15 mouse cellular contexts compared by ENCODE assay signal in the genomic region with DNA sequence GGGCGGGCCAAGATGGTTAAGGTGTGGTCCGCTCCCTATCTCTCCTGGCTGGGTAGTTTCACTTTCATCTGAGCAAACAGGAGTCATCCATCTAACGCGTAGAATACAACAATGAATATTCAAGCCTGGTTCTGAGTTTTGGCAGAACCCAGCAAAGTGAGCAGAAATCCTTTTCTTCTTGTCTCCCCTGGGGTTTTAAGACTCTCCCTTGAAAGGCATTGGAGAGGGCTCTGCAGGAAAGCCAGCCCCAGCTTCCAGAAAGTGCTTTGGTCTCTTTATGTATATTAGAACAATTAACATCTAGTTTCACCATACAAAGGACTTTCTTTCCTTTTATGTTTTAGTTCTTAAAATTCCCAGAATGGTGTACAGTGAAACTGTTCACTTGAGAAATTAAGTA.
"Had no signal": no experiment of that assay in that cellular context is flagged by ENCODE, and none has a peak within 500 bp of the region (broad histone marks: within the 10 kb centered on the region; RNA-seq: fewer than 3 reads in every experiment).

No protein-coding gene starts in this region.

- H3K4me3 ChIP-seq: kidney, embryonic 15.5 days; left cerebral cortex, adult 2 months; midbrain, embryonic 12.5 days; stomach, embryonic 15.5 days had no signal

- H3K27ac ChIP-seq: kidney, embryonic 15.5 days; left cerebral cortex, adult 2 months; liver, embryonic 14.5 days; macrophage; midbrain, embryonic 12.5 days had no signal

- H3K4me2 ChIP-seq: kidney, embryonic 15.5 days; lung, embryonic 14.5 days; midbrain, embryonic 12.5 days; stomach, embryonic 15.5 days had no signal

- H3K9me3 ChIP-seq: kidney, embryonic 15.5 days; midbrain, embryonic 12.5 days; stomach, embryonic 15.5 days had no signal

- DNase-seq: kidney, adult 8-10 months; kidney, postnatal 10 days; kidney, postnatal 36 days; layer of hippocampus, postnatal 36 days; liver, postnatal 0 days; lung, embryonic 14.5 days; thymus, adult 18-20 months; thymus, postnatal 36 days had no signal

- H3K27me3 ChIP-seq: kidney, embryonic 15.5 days; midbrain, embryonic 12.5 days; stomach, embryonic 15.5 days had no signal

- H3K36me3 ChIP-seq: kidney, embryonic 15.5 days; midbrain, embryonic 12.5 days; stomach, embryonic 15.5 days had no signal

- H3K9ac ChIP-seq: kidney, embryonic 15.5 days; liver, embryonic 14.5 days; liver, postnatal 0 days; lung, embryonic 14.5 days; midbrain, embryonic 12.5 days; stomach, embryonic 15.5 days had no signal

- ATAC-seq: liver, postnatal 0 days; lung, postnatal 0 days had no signal
